Mouse (Mus musculus) CD8-positive naive resting alpha-beta T cell, adult 2 months (primary cell): ENCODE data around the gene Tox2.
A peak's percentile ranks its signal among the peaks of the same experiment; 100 is the strongest.

ENCODE experiments used
- DNase-seq, 2 experiments: peaks; one replicate each; pipeline ENCODE4 v3.0.0; 2022; ENCODE audit warnings: low read depth in 2 of 2, low spot score in 2 of 2

Gene Tox2

DNA sequence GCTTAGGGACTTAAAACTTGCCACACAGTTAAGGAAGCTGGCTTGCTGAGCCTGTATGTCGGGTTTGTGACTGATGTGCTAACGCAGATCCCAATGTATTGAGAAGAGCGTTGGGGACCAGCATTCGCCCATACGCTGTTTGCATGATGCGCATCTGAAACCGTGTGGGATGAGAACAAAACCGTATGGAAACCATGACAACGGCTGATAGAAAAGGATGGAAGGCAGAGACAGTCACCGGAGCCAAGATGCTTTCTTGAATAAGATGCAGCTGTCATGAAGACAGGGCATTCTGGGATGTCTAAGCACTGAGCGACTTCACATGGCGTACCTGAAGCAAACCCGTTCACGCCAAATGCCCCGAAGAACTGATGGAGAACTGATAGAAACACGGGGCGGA is 106.5 kb downstream of the Tox2 start:
- no peak for DNase-seq

DNA sequence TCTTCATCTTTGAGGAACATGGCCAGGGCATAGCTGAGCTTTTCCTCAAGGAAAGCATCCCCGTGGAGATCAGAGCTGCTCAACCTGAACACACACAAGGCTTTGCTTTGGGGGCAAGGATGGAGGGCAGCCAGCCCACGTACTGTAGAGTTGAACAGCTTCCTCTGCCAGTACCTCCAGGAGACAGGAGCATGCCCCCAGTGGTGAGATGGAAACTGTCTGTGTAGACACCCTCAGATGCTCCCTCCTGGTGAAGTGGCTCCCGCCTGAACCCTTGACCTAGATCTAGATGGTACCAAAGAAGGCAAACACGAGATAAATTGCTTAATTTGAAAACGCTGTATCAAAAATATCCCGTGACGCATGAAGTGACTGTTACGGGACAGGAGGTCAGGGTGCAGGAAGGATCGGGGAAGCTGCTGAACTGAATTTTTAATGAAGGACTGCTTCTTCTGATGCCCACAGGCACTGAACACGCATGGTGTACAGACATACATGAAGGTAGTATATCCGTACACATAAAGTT is 107.3 kb downstream of the Tox2 start:
- no peak for DNase-seq

DNA sequence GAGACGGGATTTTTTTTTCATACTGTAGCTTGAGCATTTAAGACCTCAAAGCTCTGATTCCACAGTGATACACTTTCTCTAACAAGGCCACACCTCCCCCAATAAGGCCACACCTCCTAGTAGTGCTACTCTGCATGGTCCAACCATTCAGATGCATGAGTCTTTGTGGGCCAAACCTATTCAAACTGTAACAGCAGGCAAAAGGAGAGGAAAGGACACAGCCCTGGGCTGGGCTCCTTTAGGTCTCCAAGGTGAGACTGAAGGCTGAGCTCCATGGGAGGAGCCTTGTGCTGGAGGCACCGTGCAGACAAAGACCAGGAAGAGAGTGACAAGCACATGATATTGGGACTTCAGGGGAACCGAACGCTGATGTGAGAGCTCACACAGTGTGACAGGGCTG is 114.4 kb downstream of the Tox2 start:
- DNase-seq: no peak

DNA sequence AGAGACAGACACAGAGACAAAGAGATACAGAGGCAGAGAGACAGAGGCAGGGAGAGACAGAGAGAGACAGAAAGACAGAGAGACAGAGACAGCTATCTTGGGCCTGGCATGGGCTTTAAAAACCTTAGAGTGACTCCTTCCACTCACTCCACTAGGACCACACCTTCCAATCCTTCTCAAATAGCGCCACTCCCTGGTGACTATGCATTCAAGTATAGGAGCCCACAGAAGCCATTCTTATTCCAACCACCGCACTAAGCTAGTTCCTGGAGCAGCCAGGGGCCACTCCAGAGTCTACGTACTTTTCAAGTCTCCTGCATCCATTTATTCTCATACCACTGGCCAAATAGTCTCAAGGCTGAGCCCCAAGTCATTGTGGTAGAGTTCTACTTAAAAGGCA is 115.9 kb downstream of the Tox2 start:
- DNase-seq: no peak

DNA sequence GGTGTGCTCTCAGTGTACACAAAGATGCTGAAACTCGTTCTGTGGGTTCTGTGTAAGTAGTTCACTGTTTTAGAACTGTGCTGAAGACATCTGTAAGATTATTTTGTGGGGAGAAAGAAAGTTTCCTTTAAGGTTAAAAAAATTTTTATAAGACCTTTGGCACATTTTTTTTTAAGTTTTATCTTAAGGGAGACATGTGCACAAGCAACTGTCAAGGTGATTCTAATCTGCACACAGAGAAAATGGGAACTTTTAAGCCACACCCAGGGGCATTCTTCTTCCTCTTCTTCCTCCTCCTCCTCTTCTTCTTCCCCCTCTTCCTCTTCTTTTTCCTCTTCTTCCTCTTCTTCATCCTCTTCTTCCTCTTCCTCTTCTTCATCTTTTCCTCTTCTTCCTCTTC is 120.2 kb downstream of the Tox2 start:
- DNase-seq: no peak

DNA sequence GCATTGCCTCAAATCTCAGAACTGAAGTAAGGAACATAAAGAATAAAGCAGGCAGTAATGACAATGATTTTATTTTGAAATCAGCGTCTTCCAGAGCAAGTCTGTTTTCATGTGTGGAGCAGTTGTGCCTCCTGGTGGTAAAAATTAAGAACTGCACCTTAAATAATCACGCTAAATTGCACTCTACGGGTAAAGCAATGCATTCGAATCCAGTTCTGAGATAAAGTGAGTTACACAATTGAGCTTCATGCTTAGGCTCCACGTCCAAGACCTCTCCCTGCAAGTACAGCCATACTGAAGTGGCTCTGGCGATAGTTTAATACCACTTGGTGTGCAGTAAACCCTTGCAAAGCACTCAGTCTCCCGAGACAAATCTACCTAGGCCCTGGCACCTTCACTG is 127.8 kb downstream of the Tox2 start:
- peak; percentile 30 to 36 for DNase-seq

DNA sequence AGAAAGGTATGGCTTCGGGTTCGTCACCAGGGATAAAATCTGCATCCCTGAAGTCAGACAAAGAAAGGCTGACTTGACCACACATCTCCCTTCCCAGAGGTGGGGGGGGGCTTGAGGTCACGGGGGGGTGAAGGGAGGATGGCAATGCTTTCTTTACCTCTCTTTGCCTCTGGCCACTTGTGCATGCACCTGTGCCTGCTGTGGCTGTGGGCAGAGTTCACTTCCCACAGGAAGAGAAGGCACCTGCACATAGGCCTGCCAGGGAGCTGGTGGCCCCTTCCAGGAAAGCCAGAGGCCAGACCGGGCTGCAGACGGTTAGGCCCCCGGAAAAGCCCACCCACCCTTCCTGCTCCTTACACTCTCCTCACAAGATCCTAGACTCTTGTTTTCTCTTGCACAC is 128.5 kb downstream of the Tox2 start:
- no peak for DNase-seq

DNA sequence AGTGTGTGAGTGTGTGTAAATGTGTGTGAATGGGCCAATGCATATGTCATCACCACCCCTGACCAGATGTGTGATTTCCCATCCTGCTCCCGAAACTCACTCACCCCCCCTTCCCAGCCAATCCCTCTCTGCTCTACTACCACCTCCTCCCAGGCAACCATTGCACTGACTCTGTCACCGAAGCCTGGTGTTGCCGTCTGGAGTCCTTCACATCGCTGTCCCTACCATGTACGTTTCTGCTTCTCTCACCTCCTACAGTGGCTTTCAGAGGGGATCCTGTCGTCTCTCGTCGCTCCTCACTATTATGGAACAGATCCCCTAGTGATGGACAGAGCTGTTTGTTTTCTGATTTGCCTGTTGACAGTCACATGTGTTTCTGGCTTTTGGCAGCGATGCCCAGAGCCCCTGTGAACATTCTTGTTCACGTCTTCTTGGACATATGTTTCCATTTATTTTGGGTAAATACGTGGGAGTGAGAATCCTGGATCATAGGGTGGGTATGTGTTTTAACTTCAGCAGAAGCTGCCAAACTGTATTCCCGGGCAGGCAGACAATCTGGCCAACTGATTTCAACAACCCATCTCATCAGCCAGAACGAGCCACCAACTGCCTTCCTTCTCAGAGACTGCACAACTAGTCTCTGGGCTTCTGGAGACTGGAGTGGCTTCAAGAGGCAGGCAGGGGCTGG is 129.6 kb downstream of the Tox2 start:
- no peak for DNase-seq

DNA sequence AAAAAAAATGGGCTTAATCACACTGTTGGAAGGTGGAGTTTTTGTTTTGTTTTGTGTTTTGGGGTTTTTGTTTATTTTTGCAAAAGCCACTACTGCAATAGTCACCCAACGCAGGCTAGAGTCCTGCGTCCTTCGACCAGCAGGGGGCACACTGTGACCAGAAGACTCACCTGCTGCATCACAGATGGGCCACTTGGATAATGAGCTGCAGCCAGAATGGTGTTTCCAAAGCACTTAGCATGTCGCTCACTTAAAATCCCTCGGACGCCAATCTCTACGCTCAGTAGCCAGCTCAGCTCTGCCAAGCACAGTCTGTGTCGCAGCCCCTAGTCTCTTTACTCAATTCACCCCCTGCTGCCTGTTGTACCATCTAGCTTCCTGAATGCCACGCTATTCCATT is 137.3 kb downstream of the Tox2 start:
- DNase-seq: no peak

DNA sequence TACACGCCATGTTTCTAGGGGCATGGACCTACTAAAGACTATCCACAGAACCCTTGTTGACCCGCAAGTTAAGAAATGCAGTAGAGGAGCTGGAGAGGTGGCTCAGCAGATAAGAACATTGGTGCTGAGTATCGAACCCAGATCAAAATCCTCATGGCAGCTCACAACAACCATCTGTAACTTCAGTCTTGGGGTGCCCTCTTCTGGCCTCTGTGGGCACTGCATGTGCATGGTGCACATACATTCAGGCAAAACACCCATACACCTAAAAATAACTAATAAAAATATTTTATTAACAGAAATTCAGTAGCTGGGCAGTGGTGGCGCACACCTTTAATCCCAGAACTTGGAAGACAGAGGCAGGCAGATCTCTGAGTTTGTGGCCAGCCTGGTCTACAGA is 140.7 kb downstream of the Tox2 start:
- peak in 1 of 2 experiments; percentile 15 for DNase-seq

DNA sequence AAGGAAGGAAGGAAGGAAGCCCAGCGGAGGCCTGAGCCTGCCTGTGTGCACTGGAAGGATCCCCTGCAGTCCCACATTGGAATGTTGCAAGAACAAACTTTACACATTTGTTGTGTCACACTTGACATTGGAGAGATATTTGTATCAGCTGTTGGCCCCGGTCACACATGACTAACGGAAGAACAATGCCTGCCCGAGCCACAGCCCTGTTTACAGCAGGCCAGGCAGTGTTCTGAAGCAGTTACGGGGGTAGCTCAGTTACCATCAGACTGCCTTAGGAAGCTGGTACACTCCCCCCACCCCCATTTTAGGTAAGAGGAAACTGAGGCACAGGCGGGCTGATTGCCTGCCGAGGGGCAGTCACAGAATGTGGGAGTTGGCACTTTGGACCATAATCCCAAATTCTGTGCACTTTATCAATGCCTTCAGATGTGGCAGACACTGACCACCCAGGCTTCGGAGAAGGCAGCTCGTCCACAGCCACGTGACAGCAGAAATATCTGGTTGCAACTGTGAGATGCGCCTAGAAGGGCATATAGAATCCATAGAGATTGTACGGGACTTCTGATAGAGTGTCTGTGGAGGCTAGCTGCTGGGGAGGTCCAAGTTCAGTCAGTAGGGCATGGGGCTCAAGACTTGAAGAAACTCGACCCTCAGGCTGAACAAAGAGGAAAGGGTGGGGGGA is 142.2 kb downstream of the Tox2 start:
- DNase-seq: no peak

DNA sequence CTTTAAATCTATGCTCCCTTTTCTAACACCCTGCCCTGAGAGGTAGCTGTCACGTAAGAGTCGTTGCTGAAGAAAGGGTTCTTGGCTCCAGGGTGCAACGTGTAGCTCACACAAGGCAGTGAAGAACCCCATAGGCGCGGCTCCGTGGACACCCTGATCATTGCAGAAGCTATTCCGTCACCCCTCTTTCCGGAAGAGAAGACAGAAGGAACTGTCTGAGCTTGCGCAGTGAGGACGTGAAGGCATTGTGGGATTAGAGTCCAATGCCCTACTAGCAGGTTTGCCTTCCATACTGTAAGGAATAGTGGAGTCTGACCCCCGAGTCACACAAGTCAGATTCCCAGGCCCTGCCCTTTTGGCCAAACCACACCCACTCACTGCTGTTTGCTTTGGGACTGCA is 143.6 kb downstream of the Tox2 start:
- no peak for DNase-seq

DNA sequence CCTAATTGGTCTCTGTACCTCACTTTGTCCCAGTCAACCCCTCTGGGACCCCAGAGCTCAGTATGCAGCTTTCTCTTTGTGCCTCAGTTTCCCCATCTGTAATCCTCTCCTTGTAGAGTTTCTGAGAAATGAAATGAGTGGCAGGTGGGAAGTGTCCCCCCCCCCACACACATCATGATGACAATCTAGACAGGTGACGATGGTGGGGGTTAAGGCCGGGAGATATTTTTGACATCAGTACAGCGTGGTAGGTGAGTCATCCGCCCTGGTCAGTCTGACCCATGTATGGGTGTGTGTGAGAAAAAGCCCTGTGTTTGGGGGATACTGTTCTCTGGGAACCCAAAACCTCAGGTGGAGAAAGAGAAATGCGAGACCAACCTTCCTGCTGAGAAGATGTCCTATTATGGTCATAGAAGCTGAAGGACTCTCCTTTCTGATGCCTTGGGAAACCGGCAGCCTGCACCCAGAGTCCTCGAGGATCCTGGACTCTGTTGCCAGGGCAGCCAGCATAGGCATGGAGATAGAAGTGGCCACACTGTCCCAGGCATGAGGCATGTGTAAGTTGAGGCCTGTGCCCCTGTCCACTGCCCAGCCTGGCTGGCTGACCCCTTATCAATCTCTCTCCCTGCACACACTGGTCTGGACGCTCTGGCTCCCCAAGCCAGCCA is 144.7 kb downstream of the Tox2 start:
- no peak for DNase-seq

DNA sequence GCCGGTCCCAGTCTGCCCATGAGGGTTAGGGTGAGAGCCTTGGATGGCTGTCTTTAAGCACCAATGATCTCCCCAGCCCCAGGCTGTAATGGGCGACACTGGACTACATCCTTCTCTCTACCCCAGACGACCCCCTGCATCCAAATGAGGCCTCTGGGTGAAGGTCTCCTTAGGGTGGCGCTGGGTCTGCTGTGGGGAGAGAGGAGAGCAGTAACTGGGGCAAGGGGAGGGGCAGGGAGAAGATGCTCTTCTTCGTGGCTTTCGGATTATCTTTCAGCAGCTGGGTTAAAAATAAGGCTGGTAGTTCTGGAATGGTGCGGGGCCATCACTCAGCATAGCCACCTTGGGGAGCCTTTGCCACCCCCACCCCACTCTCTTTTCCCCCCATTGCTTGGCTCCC is 145.8 kb downstream of the Tox2 start:
- no peak for DNase-seq

DNA sequence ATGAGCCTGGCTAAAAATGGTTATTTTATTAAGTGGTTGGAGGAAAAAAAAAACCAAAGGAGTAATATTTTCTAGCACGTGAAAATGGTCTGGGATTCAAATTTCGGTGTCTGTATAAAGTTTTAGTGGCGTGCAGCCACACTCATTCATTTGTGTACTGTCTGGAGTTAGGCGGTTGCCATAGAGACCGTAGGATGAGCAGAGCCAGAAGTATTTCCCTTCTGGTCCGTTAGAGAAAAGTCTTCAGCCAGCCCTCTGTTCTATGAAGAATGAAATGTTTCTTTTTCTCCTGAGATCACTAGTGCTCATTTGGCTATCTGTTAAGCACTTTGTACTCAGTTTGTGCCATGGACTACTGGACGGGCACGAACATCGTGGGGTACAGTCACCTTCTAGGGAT is 146.5 kb downstream of the Tox2 start:
- DNase-seq: no peak

DNA sequence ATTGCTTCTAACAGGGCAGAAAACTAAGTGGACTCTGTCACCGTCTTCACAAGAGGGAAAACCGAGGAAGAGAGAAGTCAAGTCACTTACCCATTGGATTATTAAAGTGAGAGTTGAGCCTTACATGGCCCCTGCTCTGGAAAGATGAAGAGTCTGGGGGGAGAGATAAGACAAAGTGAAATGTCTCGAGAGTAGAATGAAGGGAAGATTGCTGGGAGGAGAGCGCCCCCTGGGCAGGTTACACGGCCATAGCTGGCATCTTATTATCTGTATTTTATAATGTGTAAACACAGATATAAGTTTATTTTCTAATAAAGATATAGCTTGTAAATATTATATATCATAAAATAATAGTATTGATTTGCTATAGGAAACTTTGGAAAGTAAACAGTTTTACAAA is 147.5 kb downstream of the Tox2 start:
- no peak for DNase-seq

DNA sequence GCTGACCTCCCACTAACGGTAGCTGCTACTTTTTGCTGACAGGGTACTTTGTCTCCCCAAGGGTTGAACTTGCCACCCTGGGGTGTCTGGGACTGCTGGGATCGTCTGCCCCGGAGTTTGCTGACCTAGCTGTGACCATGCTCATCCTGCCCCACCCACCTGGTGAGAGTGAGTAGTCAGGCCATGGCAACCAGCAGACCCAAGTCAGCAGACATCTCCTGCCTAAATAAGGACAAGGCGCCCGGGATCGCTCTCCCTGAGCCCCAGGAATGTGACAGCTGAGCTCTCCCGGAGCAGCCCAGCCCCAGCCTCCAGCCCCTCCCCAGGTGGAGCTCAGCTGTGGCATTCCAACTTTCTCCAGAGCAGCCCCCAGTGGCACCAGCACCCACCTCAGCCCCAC is 150.8 kb downstream of the Tox2 start:
- DNase-seq: no peak

DNA sequence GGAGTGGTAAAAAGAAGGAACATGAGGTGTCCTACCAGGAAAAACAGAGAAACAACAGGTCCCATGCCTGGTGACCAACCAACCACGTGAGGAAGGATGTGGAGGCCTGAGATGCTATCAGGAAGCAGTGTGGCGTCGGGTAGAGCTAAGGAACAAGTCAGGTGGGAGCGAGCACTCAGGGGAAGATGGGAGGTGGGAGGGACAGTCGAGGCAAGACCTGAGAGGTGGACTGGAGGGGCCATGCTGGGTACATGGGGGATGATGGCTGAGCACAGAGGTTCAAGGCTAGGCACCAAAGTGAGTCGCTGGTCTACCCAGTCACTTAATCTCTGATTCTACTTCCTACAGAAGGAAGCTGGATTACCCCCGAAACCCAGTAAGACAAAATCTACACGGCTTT is 152.7 kb downstream of the Tox2 start:
- no peak for DNase-seq

DNA sequence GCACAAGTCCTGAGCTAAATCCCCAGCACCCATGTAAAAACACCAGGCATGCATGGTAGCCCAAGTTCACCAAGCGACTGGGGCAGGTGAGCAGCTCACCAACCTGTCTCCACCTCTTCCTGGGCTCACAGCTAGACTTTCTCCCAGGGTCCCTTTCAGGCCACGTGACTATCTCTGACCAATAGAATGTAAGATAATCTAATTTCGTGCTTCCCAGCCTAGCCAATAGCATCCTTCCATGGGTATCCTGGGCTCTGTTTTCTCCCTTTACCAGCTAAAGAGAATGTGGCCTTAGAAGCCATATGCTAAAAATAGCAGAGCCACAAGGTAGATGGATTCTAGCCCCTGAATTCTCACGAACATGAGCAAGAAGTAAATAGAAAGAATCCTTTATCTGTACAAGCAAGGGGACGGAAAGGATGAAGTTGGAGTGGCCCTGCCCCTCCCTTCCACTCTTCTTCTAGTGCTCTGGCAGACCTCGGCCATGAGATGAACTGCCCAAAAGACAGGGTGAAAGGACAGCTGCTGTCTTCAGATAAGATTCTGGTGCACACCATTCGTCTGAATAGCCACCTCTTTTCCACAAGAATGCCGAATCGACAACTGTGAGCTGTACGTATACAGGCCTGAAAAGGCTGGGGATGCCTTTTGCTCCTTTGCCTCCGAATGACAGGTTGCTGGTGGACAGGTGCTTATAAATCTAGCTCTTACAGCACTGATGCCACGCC is 153.4 kb downstream of the Tox2 start:
- DNase-seq: no peak

DNA sequence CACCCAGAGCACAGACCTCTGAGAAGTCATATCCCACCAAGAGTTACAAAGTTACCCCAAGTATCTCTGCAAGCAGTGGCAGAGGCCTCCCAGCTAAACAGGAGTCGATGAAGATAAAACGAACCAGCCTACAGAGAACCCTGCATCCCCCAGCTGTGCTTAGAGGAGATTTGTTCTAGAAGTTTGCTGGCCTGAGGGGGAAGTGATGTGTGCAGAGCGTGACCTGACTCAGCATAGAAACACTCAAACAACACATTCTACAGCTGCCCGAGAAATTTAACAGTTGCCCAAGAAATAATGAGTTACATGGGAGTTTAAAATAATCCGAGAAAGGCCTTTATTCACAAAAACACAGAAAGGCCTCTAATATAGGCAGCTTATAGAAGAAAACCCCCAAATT is 155.7 kb downstream of the Tox2 start:
- DNase-seq: no peak

DNA sequence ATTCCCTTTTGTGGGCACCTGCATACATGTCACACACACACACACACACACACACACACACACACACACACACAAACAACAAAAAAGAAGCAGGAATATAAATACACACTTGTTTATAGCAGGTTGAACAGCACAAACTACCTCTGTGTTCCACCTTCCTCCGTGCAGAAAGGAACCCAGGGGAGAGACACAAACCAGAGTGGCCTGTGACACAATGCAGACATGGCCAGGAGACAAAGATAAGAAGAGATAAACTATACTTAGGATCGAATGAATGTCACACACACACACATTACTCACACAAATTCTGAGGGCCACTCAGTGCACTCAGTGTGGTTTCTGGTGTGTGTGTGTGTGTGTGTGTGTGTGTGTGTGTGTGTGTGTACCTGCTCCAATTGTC is 156.3 kb downstream of the Tox2 start:
- DNase-seq: no peak
